Mouse (Mus musculus) cerebellum, postnatal 25 days (tissue): Measurements from ENCODE around the gene Tmem255b.

Source experiments
- DNase-seq, 2 experiments: peaks; one replicate each; pipeline ENCODE4 v3.0.0; 2021; ENCODE audit warnings: mixed read lengths in 2 of 2

The Tmem255b gene

DNA sequence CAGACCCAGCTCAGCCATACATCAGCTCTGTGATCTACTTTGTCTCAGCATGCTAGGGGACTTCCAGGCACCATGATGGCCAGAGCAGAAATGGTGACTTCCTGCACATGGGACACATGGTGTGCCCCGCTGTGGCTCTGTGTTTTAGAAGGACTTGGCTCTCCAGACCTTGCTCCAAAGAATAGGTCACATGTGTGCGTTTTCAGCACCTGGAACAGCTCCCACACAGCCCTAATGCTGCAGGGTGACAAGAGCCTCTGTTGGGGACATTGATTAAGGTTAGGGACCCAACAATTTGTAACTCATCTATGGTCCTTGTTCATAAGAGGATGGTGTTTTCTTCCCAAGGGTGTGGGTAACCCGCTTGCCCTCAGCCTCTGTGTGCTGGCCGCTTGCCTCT lies 13.2 kb downstream of the Tmem255b start:
- no peak for DNase-seq

DNA sequence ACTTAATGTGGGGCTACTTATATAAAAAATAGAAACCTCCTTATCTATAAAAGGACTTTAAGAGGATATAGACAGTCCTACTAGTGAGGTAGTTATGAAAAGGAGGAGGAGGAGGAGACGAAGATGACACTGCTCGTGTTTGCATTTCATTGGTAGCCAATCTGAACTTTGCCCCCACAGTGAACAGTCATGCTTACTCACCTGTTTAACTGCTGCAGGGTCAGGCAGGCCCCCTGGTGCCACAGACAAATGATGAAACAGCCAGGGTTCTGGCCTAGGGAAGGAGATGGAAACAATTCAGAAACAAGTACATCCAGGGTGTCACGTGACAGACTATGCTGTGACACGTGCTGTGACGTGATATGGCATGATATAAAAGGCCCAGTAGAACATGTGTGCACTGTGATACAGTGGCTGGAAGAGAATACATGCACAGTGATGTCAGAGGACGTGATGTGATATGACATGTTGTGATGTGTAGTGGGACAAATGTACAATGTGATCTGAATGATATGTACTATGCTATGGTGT lies 16.8 kb downstream of the Tmem255b start:
- no peak for DNase-seq

DNA sequence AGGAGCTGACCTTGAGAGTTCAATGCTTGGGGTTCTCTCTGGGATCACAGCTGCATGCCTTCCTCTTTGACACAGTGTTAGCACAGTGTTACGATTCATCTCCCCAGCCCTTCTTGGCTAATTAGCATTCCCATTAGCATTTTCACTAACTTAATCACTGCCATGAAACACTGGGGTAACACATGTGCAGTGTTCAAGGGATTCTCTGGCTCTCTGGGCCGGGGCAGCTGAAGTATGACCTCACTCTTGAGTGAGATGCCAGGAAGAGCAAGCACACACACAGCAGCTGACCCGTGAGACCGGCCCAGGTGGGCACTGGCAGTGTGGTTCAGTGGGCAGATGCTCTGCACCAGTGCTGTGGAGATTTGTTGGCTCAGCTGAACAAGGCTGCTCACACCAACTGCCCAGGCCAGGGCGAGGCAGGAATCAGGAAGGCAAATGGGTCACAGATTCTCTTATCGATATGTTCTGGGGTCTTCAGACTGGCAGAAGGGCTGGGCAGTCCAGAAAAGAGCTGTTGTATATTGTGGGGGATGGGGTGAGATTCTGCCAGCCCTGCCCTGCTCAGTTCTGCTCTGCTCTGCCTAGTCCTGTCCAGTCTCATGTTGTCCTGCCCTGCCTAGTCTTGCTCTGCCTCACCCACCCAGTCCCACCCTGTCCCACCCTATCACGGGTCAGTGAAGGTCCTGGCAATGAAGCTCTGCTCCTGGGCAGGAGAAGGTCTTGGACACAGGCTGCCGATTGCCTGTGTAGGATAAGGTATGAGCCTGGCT lies 19.5 kb downstream of the Tmem255b start:
- DNase-seq: no peak

DNA sequence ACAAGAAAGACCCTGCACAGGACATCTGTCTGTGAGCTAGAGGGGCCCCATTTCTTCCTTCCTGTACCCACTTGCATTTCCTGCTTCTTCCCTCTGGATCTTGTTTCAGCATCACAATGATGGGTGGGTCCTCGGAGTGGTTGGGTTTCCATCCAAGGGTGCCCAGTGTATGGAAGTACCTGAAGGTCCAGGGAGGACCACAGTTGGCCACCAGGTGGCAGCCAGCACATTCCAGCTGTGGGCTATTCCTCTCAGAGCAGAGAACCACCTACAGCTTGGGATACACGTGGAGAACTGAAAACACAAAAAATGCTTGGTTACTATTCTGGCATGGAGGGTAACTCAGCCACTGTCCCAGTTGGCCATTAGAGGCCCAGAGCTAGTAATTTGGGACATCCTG lies 20.3 kb downstream of the Tmem255b start:
- DNase-seq: peak; percentile 56 to 76

DNA sequence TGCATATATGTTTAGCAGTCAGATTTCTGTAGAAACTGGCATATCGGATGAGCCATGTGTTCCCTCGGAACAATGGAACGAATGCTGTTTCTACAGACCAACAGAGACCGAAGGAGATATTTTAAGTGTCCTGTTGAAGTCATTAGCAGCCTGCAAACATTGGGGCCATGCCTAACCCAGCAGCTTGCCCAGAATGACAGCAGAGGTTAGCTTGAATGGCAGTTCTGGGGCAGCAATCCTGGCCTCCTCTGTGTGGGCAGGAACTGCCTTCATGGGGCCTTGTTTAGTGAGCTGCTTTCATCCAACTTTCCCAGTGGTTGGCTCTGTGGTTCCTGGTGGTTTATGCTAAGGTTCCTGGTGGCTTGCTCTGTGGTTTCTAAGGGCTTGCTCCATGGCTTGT lies 24.4 kb downstream of the Tmem255b start:
- DNase-seq: no peak

DNA sequence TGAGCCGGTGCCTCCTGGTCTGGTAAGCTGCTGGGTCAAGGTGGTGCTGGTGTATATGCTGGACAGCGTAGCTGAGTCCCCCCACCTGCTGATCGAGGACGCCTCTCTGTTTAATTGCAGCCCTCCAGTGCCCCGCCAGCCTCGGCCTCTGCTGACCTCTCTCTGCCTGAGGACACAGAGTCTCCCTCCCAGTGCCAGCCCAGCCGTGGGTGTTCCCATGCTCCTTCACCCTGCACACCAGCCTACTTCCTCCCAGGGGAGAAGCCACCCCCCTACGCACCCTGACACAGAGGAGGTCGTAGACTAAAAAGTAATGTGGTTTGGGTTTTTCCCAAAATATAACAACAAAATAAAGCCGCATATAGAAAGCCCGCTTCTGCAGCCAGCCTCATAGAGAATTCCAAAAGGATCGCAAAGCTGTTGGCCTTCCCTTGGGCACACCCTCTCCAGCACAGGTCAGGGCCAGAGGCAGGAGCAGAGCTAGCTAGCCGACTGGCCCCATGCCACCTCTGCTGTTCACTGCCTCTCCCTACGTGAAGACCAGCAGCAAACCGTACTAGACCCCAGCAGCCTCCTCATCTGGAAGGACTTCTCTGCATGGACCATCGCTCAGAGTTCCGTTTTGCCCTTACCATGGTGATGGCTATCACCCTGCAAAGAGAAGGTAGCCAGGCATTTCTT lies 26.2 kb downstream of the Tmem255b start:
- no peak for DNase-seq

DNA sequence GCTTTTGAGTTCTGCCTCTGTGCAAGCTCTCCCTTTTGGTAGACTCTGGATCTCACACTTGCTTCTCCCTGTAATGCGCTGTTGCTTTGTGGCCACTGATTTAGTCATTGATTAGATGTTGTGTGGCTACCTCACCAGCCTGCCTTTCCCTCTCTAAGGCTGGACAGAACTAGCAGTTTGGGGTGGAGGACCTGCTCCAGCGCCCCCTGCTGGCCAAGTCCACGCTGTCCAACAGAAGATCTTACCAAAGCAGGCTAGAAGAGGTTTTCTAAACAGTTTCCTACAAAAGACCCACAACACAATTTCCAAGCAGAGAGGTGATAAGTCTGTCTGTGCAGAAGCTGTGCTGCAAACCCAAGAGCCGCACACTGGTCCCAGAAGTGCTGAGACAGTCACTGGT lies 26.9 kb downstream of the Tmem255b start:
- DNase-seq: peak; percentile 80 to 87

DNA sequence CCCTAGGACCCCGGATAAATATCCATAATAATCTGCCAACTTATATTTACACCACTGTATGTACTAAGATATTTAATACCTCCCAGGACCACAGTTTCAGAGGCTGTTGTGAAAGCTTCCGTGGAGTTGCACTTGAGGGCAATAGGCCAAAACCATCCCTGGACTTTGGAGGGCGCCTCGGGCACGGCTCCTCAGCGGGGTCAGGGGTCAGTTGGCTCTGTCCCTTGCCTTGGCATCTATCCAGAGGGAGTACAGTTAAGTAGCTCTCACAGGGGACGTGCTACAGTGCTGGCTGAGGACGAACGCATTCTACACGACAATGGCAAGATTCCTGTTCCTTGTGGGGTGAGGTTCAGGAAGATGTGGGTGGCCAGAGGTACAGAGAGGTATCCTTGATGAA lies 27.4 kb downstream of the Tmem255b start:
- DNase-seq: no peak

DNA sequence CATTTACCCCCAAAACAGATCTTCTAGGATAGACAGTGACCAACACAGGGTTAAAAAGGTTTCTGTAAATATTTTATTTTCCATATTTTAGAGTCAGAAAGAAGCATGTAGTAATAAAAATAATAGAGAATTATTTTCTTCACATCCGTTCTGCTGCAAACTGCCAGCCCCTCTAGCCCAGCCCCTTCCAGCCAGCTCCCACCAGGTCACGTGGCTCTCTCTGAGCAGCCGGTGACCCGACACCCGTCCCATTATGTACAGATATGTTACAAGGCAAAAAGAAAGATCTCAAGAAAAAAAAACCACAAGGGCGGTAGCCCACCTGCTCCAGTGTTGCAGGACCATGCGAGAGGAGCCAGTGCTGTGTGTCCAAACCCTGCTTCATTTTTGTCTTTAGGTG lies 30.3 kb downstream of the Tmem255b start:
- DNase-seq: no peak

DNA sequence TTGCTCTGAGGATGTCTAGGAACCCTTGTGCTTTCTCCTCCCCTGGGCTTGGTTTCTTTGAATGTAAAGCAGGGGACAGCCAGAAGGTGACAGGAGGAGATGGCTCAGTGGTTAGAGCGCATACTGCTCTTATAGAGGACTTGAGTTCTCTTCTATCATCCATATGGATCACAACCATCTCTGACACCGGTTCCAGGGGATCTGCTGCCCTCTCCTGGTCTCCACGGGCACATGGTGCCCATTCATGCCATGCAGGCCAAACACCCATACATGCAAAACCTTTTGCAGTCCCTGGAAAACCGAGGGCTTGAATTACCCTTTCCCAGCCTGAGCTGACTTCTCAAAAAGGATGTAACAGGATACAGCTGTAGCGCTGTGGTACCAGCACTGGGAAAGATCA lies 32.0 kb downstream of the Tmem255b start:
- peak in 1 of 2 experiments; percentile 58 for DNase-seq

DNA sequence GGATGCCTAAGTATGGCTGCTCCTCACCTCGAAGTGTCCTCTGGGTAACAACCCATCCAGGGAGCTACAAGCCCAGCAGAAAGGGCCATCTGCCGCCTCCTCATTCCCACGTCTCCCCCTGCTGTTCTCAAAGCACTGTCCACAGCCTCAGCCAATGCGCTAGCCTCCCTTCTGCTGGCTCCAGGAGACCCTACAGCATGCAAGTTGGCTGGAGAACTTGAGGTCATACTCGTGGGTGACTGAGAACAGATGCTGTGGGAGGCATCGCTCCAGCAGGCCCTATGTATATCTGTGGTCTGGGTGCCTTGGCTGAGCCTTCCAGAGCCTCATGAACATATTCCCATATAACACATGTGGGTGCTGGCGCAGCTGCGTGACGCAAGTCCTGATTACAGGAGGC lies 33.7 kb downstream of the Tmem255b start:
- peak; percentile 49 to 54 for DNase-seq

DNA sequence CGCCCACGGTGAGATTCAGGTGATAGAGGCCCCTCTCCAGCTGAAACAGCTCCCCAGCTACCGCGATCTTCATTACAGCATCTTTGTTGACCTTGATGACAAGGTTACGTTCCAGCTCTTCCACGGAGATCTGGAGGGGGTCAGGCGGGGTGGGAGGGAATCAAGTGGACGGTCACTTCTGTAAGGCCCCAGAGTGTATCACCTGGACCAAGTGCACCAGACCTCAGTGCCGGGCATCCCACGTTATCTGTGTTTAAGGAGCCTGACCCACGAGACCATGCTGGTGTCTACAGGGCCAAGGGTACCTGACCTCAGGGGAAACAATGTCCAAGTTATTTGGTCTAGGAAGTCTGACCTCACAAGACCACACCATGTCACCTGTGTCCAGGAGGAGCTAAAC lies 36.5 kb downstream of the Tmem255b start:
- no peak for DNase-seq

DNA sequence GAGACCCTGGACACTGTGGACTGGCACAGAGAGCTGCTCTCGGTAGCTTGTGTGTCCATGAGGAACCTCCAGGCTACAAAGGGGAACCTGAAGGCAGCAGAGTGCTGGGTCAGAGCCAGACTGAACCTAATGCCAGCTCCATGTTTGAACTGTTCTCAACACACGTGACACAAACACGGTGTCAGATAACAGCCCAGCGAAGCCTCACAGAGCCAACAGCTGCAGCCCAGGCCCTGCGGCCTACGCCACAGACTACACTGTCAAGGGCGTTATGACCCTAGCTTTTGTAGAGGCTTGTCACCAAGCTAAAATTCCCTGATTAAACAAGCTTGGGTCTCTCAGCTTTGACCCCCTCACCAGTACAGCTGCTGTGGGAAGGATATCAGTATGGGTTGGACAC lies 37.3 kb downstream of the Tmem255b start:
- DNase-seq: no peak

DNA sequence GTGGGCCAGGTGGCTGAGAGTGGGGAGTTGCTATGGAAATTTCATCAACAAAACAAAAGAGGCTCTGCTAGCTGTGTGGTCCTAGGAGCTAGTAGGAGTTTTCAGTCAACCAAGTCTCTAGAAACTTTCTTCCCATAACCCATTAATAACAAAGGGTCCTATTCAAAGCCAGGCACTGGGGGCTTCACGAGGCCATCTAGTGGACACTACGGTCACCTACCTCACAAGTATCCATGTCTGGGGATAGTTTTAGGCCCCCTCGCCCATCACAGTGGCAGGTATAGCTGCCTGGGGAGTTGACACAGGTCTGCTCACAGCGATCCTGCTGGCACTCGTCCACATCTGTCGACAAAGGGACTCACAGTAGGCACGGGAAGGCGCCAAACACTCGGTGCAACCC lies 40.9 kb downstream of the Tmem255b start:
- DNase-seq: no peak

DNA sequence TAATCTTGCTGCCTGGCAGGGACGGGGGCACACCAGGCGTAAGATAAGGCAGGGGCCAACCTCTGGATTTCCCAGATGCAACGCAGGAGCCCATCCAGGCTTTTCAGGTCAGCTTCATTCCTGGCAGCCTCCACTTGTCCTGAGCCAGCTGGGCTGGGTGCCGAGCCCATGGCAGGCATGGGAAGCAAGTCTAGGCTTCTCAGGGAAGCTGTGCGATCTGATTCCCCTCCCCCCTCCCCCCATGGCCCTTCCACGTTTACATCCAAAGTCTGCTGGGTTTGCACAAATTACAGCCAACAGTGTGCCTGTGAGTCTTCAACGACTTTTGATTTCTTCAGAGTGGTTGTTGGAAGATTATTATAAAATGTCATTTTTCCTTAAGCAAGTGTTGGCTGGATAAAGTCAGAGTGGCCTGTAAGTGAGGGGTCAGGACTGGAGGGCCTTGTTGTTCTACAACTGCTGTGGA lies 46.1 kb downstream of the Tmem255b start:
- peak; percentile 45 to 60 for DNase-seq

DNA sequence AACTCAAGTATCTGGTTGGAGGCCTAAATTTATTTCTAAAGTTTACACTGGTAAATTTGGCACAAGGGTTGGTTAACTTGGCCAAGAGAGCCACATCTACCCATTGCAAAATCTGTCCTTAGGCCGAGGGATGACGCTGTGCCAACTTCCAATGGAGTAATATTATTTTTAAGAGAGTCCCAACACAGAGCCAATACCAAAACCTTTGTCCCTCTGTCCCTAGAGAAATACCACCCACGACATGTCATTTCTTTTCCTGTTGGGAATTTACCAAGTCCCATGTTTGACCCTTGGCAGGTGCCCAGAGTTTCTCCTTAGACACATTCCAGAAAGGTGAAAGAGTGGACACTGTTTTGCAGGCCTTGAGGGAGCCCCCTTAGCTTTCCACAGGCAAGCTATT lies 46.6 kb downstream of the Tmem255b start:
- no peak for DNase-seq

DNA sequence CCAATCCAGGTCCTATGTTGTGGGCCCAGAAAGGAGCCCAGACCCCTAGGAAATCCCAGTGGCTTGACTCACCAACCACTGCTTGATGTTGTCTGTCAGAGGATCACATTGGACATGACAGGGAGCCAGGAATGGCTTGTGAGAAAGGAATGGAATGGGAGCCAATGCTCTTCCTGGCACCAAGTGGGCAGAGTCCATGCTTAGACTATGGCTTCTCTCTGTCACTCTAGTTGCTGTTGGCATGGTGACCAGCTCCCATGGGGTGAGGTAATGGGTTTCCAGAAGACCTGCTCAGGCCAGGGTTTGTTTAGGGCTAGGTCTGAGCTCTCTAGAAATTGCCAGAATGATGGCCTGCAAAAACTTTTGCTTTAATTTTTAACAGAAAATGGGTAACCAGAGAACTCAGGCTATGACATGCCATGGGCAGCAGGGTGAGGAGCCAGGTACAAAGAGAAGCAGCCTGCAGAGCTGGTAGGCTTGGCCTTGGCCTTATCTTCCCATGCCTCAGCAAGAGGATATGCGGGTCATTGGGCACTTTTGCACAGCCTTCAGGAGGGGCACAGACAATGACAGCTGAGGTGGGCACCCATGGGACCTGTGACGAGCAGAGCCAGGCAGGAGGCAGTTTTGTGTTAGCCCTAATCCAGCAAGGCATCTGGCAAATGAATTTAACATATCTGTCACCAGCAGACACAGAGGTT lies 47.3 kb downstream of the Tmem255b start:
- peak; percentile 54 to 68 for DNase-seq

DNA sequence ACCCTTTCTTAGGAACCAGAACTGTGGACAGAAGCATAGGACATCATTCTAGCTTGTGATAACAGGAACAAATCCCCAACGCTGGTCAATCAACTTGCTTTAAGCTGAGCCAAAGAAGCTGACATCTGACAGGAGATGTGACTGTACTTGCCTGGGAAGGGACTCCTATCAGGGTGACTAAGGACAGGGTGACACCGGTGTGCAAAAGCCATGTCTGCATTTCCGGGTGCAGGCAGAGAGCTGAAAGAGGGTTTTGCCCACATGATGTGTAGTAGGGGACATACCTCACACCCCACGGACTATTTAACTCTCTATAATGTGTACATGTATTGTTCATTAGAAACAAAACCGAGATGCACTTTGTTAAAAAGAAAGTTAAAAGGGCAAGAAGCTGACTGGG lies 48.2 kb downstream of the Tmem255b start:
- DNase-seq: no peak

DNA sequence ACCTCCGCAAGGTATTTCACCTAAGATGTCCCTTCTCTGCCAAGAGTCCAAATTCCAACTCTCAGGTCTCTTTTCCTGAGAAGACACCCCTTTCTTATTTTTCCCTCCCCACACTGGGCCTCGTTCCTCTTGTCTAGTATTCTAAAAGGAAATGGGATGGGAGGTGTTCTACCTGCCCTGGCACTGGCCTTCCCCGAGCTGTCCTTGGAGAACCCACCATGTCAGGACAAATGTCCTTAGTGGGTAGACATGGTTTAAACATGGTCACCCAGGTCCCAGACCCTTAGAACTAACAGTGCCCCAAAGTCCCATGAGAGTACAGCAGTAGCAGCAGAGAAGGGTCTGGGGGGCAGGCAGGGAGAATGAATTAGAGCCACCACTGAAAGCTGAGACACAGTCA lies 54.4 kb downstream of the Tmem255b start:
- DNase-seq: no peak

DNA sequence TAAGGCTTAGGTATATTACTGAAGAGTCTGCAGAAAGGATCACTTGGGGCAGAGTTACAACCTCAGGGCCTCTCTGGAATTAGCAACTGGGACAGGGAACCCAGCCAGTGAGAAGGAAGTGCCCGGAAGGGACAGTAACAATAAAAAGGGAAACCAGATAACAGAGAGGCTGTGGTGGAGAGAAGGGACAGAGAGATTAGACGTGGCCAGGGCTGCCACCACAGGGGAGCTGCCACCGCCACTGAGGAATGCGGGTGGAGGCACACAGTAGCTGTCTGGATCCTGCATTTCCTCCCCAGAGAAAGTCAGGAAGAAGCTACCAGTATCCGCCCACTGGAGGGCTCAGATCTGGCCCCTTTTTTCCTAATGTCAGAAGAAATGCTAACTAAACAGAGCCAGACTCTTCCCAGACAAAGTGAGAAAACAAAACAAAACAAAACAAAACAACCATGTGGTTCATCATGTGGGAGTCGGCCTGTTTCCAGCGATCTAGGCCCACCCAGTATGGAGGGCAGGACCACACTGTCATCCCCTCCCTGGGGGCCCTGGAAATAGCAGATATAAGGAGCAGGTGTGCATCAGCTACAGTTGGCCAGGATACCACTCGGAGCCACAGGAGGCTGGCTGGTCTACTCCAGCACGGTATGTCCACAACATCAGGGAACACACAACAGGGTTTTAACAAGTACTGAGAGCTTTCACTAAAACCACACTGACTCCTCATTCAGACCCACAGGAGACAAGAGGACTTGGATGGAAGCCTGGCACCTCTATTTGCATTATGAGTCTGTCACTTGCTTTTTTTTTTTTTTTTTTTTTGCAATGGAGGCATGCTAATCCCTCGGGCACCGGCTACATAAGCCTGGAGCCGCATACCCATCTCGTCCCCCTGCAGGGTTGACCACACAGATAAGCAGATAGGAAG lies 55.3 kb downstream of the Tmem255b start:
- DNase-seq: no peak

DNA sequence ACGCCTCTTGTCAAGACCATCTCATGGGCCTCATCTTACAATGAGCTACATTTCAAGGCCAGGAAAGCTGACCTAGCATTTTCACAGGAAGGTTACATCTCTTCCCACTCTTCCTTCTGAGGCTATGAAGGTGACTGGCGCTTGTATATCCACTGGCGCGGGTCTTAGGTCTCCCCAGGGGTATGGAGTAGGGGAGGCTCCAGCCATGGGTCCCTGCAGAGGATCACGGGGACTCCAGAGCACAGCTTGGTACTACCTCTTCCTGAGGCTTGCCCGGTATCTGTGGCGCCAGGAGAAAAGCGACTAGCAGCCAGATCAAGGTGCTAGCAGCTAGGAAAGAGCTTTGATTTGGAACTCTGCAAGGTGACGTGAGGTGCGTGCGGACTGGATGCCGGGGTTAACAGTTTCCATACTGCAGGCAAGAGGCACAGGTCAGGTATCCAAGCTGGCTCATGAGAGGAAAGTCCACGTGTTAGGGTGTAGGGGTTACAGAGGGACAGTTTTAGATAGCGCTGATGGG lies 56.6 kb downstream of the Tmem255b start:
- DNase-seq: no peak
